Mouse (Mus musculus) E14TG2a.4 (cell line): ENCODE measurements around the gene Atp4a.

Source experiments
- CTCF ChIP-seq: conservative IDR thresholded peaks from 2 replicates; pipeline ENCODE4 v1.5.1; 2014; ENCODE audit warnings: low read length
- NANOG ChIP-seq: IDR thresholded peaks from 2 replicates; pipeline ENCODE4 v1.6.1; 2014; ENCODE audit warnings: borderline replicate concordance, low read length, mixed read lengths
- POU5F1 ChIP-seq: IDR thresholded peaks from 2 replicates; pipeline ENCODE4 v1.6.1; 2014; ENCODE audit warnings: low read length, borderline replicate concordance

GRCm38 (mm10) chr7:30761769-30762352, 49.9 kb downstream of the Atp4a start:
- TF ChIP-seq CTCF (no peak), NANOG (no peak), POU5F1 (no peak)
